15 mouse cellular contexts compared by ENCODE assay signal in genomic region chr15:101941948-101942347, GRCm38 (mm10). TPM values are rescaled to one million over a fixed set of nuclear protein-coding genes. Genes with fewer than 3 reads are reported as not detected.
DNase-seq lines count a peak whose midpoint lies in the region; ATAC-seq and TF ChIP-seq lines count a peak whose summit lies in the region.
"Had no signal": no experiment of that assay in that cellular context is flagged by ENCODE, and none has a peak within 500 bp of the region (broad histone marks: within the 10 kb centered on the region; RNA-seq: fewer than 3 reads in every experiment).

No protein-coding gene starts in this region.

- no peaks in the 10 kb centered on the region for H3K9me3 ChIP-seq in limb, embryonic 15.5 days
- no peaks in the 10 kb centered on the region for H3K9me3 ChIP-seq in hindbrain, embryonic 11.5 days (ENCODE audit: control insufficient read depth, low read length)
- no peaks in the 10 kb centered on the region for H3K9me3 ChIP-seq in intestine, postnatal 0 days (ENCODE audit: control insufficient read depth)
- H3K9me3 ChIP-seq: embryonic facial prominence, embryonic 15.5 days had no signal

- peak overlapping the region; percentile 70 for H3K27ac ChIP-seq in brown adipose tissue, adult 24 weeks (replicated peaks; ENCODE audit: low read depth, low read length)
- H3K27ac ChIP-seq in limb, embryonic 15.5 days: peak overlapping the region; percentile 65; the same call in 1 of the 2 replicates
- no peak overlapping the region for H3K27ac ChIP-seq in hindbrain, embryonic 11.5 days (ENCODE audit: low read depth, low read length)
- H3K27ac ChIP-seq in intestine, postnatal 0 days (ENCODE audit: low read depth, low read length): no peak overlapping the region
- H3K27ac ChIP-seq: embryonic facial prominence, embryonic 15.5 days had no signal

- peak; percentile 40 for DNase-seq in adrenal gland, postnatal 14 days
- DNase-seq in adrenal gland, adult 8-10 months: no peak
- DNase-seq in layer of hippocampus, adult 9-11 months: peak; percentile 15
- no peak for DNase-seq in layer of hippocampus, adult 8-10 months (ENCODE audit: low spot score in 2 of 2)
- DNase-seq in hindbrain, embryonic 11.5 days (ENCODE audit: low spot score): no peak
- DNase-seq: cerebellum, adult 11 months had no signal

- no peak overlapping the region for H3K9ac ChIP-seq in limb, embryonic 15.5 days
- no peak overlapping the region for H3K9ac ChIP-seq in hindbrain, embryonic 11.5 days (ENCODE audit: low read depth, low read length)
- no peak overlapping the region for H3K9ac ChIP-seq in intestine, postnatal 0 days (ENCODE audit: low read depth, low read length)
- H3K9ac ChIP-seq: embryonic facial prominence, embryonic 15.5 days had no signal

- 51% methylated on average over 8 of the region's 8 CpGs for WGBS in limb, embryonic 15.5 days
- WGBS in hindbrain, embryonic 11.5 days: 72% methylated on average over 8 of the region's 8 CpGs
- WGBS in intestine, postnatal 0 days: 44% methylated on average over 8 of the region's 8 CpGs

- H3K4me1 ChIP-seq in brown adipose tissue, adult 24 weeks (ENCODE audit: control insufficient read depth, insufficient read depth, insufficient read length, low read length): peaks cover 14% of the 10 kb centered on the region
- peaks cover 33% of the 10 kb centered on the region for H3K4me1 ChIP-seq in limb, embryonic 15.5 days
- no peaks in the 10 kb centered on the region for H3K4me1 ChIP-seq in hindbrain, embryonic 11.5 days (replicated peaks; ENCODE audit: control insufficient read depth, insufficient read depth, low read length)
- no peaks in the 10 kb centered on the region for H3K4me1 ChIP-seq in intestine, postnatal 0 days (replicated peaks; ENCODE audit: control insufficient read depth, insufficient read depth, low read length)

- no peak for ATAC-seq in limb, embryonic 15.5 days (ENCODE audit: insufficient number of reproducible peaks, low FRiP score, low TSS enrichment, low read depth)
- no peak for ATAC-seq in hindbrain, embryonic 11.5 days (ENCODE audit: low FRiP score)
- ATAC-seq in intestine, postnatal 0 days: no peak

- no peaks in the 10 kb centered on the region for H3K36me3 ChIP-seq in limb, embryonic 15.5 days
- H3K36me3 ChIP-seq in hindbrain, embryonic 11.5 days (ENCODE audit: control insufficient read depth, insufficient read depth, low read length): no peaks in the 10 kb centered on the region
- H3K36me3 ChIP-seq in intestine, postnatal 0 days (ENCODE audit: control insufficient read depth, insufficient read depth): no peaks in the 10 kb centered on the region
- H3K36me3 ChIP-seq: embryonic facial prominence, embryonic 15.5 days had no signal

- no peak for TF ChIP-seq CTCF in intestine, postnatal 0 days (IDR thresholded peaks at IDR 0.05; ENCODE audit: low read depth)

- no peak overlapping the region for H3K4me3 ChIP-seq in brown adipose tissue, adult 24 weeks (ENCODE audit: insufficient read depth, low read depth, low read length)
- no peak overlapping the region for H3K4me3 ChIP-seq in limb, embryonic 15.5 days
- no peak overlapping the region for H3K4me3 ChIP-seq in hindbrain, embryonic 11.5 days (ENCODE audit: low read depth, low read length)
- no peak overlapping the region for H3K4me3 ChIP-seq in intestine, postnatal 0 days (ENCODE audit: low read depth, low read length)
- H3K4me3 ChIP-seq: embryonic facial prominence, embryonic 15.5 days had no signal

- H3K4me2 ChIP-seq in limb, embryonic 15.5 days: no peak overlapping the region
- no peak overlapping the region for H3K4me2 ChIP-seq in hindbrain, embryonic 11.5 days (replicated peaks; ENCODE audit: low read depth, low read length)
- H3K4me2 ChIP-seq in intestine, postnatal 0 days (replicated peaks; ENCODE audit: low read depth): no peak overlapping the region
- H3K4me2 ChIP-seq: embryonic facial prominence, embryonic 15.5 days had no signal

- H3K27me3 ChIP-seq in limb, embryonic 15.5 days: no peaks in the 10 kb centered on the region
- no peaks in the 10 kb centered on the region for H3K27me3 ChIP-seq in hindbrain, embryonic 11.5 days (ENCODE audit: control insufficient read depth, insufficient read depth, low read length)
- H3K27me3 ChIP-seq in intestine, postnatal 0 days (replicated peaks; ENCODE audit: control insufficient read depth, insufficient read depth, low read length): no peaks in the 10 kb centered on the region
- H3K27me3 ChIP-seq: embryonic facial prominence, embryonic 15.5 days had no signal

RNA-seq across cellular contexts. Expression of gene Krt79, which starts 1.8 kb away (rescaled TPM):
- 3.7 and 3.9 TPM in 2 replicates for total RNA-seq in adrenal gland, postnatal 14 days (2021)
- total RNA-seq in adrenal gland, adult 8-10 months (2022): 1 to 10 TPM in 1 of 4 experiments, under 1 TPM in 3; 0.37 to 2.0 (median 0.57) TPM
- total RNA-seq in layer of hippocampus, adult 8-10 months (2022): under 1 TPM in 3 of 4 experiments, not detected in 1; 0.18 to 0.41 (median 0.21) TPM
- 15.1 and 19.0 TPM in 2 replicates for polyA plus RNA-seq in brown adipose tissue, adult 24 weeks (2012; ENCODE audit: insufficient read depth, insufficient read length, missing spikeins)
- 1.2 and 1.3 TPM in 2 replicates for polyA plus RNA-seq in limb, embryonic 15.5 days (2015; fragmentation: Nextera tagmentation; extraction: Ambion mirVana)
- polyA plus RNA-seq in hindbrain, embryonic 11.5 days (2014; fragmentation: Nextera tagmentation; extraction: Ambion mirVana): 0.27 TPM in 1 of 2 replicates, not detected in the other
- 0.21 and 0.27 TPM in 2 replicates for polyA plus RNA-seq in intestine, postnatal 0 days (2015; fragmentation: Nextera tagmentation; extraction: Ambion mirVana)
- total RNA-seq: left cerebral cortex, postnatal 14 days had no signal

RNA-seq across cellular contexts. Expression of gene Krt78, which starts 12.1 kb away (rescaled TPM):
- not detected in 2 replicates for total RNA-seq in adrenal gland, postnatal 14 days (2021)
- not detected for total RNA-seq in adrenal gland, adult 8-10 months (2022)
- not detected for total RNA-seq in layer of hippocampus, adult 8-10 months (2022)
- not detected in 2 replicates for polyA plus RNA-seq in brown adipose tissue, adult 24 weeks (2012; ENCODE audit: insufficient read depth, insufficient read length, missing spikeins)
- polyA plus RNA-seq in limb, embryonic 15.5 days (2015; fragmentation: Nextera tagmentation; extraction: Ambion mirVana): 13.3 and 15.6 TPM in 2 replicates
- polyA plus RNA-seq in hindbrain, embryonic 11.5 days (2014; fragmentation: Nextera tagmentation; extraction: Ambion mirVana): 0.11 TPM in 1 of 2 replicates, not detected in the other
- 0.03 and 0.07 TPM in 2 replicates for polyA plus RNA-seq in intestine, postnatal 0 days (2015; fragmentation: Nextera tagmentation; extraction: Ambion mirVana)
- total RNA-seq: left cerebral cortex, postnatal 14 days had no signal
- polyA plus RNA-seq: C2C12 had no signal

RNA-seq across cellular contexts. Expression of gene Krt4, which starts 17.4 kb away (rescaled TPM):
- 0.15 TPM in 1 of 2 replicates, not detected in the other for total RNA-seq in adrenal gland, postnatal 14 days (2021)
- total RNA-seq in adrenal gland, adult 8-10 months (2022): not detected
- not detected for total RNA-seq in layer of hippocampus, adult 8-10 months (2022)
- not detected in 2 replicates for polyA plus RNA-seq in brown adipose tissue, adult 24 weeks (2012; ENCODE audit: insufficient read depth, insufficient read length, missing spikeins)
- polyA plus RNA-seq in limb, embryonic 15.5 days (2015; fragmentation: Nextera tagmentation; extraction: Ambion mirVana): 557 and 616 TPM in 2 replicates
- polyA plus RNA-seq in hindbrain, embryonic 11.5 days (2014; fragmentation: Nextera tagmentation; extraction: Ambion mirVana): not detected in 2 replicates
- 0.17 TPM in 1 of 2 replicates, not detected in the other for polyA plus RNA-seq in intestine, postnatal 0 days (2015; fragmentation: Nextera tagmentation; extraction: Ambion mirVana)
- total RNA-seq: left cerebral cortex, postnatal 14 days had no signal
- polyA plus RNA-seq: C2C12 had no signal

RNA-seq across cellular contexts. Expression of gene Krt76, which starts 49.2 kb away (rescaled TPM):
- total RNA-seq in adrenal gland, postnatal 14 days (2021): not detected in 2 replicates
- total RNA-seq in adrenal gland, adult 8-10 months (2022): under 1 TPM in 2 of 4 experiments, not detected in 2; 0.29 to 0.31 TPM
- not detected for total RNA-seq in layer of hippocampus, adult 8-10 months (2022)
- polyA plus RNA-seq in brown adipose tissue, adult 24 weeks (2012; ENCODE audit: insufficient read depth, insufficient read length, missing spikeins): not detected in 2 replicates
- 0.14 TPM in 1 of 2 replicates, not detected in the other for polyA plus RNA-seq in limb, embryonic 15.5 days (2015; fragmentation: Nextera tagmentation; extraction: Ambion mirVana)
- polyA plus RNA-seq in hindbrain, embryonic 11.5 days (2014; fragmentation: Nextera tagmentation; extraction: Ambion mirVana): not detected in 2 replicates
- not detected in 2 replicates for polyA plus RNA-seq in intestine, postnatal 0 days (2015; fragmentation: Nextera tagmentation; extraction: Ambion mirVana)
- total RNA-seq: left cerebral cortex, postnatal 14 days had no signal
- polyA plus RNA-seq: C2C12; intestine, embryonic 14.5 days; lung, embryonic 16.5 days; small intestine, adult 2 months had no signal

Comparison
In these comparisons a context has a peak if more than half of its experiments do, and no peak if none do; other contexts are left out.
1. DNase-seq: peak in adrenal gland, postnatal 14 days (single experiment) and layer of hippocampus, adult 9-11 months (single experiment); none in adrenal gland, adult 8-10 months (single experiment), layer of hippocampus, adult 8-10 months (0 of 2) and hindbrain, embryonic 11.5 days (single experiment).
2. H3K27ac ChIP-seq: peak in brown adipose tissue, adult 24 weeks (single experiment) and limb, embryonic 15.5 days (single experiment); none in hindbrain, embryonic 11.5 days (single experiment) and intestine, postnatal 0 days (single experiment).
3. RNA of gene Krt78, which starts 12.1 kb away (polyA plus RNA-seq): 13.3 to 15.6 TPM in limb, embryonic 15.5 days; not detected in brown adipose tissue, adult 24 weeks, 0.03 to 0.07 TPM in intestine, postnatal 0 days and 0.11 TPM in hindbrain, embryonic 11.5 days; every median in the first group is over 10 times any median in the second.
4. RNA of gene Krt4, which starts 17.4 kb away (polyA plus RNA-seq): 557 to 616 TPM in limb, embryonic 15.5 days; 0.17 TPM in intestine, postnatal 0 days, not detected in brown adipose tissue, adult 24 weeks and not detected in hindbrain, embryonic 11.5 days; every median in the first group is over 100 times any median in the second.